Comparison of ENCODE assay signal across 21 mouse cellular contexts in genomic region chr4:81582546-81582945, GRCm38 (mm10).
A peak's percentile ranks its signal among the peaks of the same experiment; 100 is the strongest.
DNase-seq lines count a peak whose midpoint lies in the region; ATAC-seq lines count a peak whose summit lies in the region.
"Had no signal": no experiment of that assay in that cellular context is flagged by ENCODE, and none has a peak within 500 bp of the region (broad histone marks: within the 10 kb centered on the region; RNA-seq: fewer than 3 reads in every experiment).

No protein-coding gene starts in this region.

- no peak for ATAC-seq in forebrain, embryonic 12.5 days (ENCODE audit: low FRiP score)
- no peak for ATAC-seq in heart, embryonic 16.5 days (replicated peaks; ENCODE audit: extremely low read depth, insufficient read depth, low FRiP score)
- no peak for ATAC-seq in embryonic facial prominence, embryonic 12.5 days (ENCODE audit: insufficient number of reproducible peaks, insufficient read depth, low FRiP score, low TSS enrichment)
- ATAC-seq: hindbrain, embryonic 16.5 days; intestine, embryonic 16.5 days had no signal

- H3K9ac ChIP-seq in forebrain, embryonic 12.5 days = no peak overlapping the region
- H3K9ac ChIP-seq in heart, embryonic 16.5 days (ENCODE audit: low read length) = no peak overlapping the region
- H3K9ac ChIP-seq in embryonic facial prominence, embryonic 12.5 days = no peak overlapping the region
- H3K9ac ChIP-seq: limb, embryonic 13.5 days; liver, embryonic 15.5 days; stomach, embryonic 15.5 days had no signal

- no peak for DNase-seq in forebrain, embryonic 10.5 days (ENCODE audit: extremely low spot score, low spot score)
- no peak for DNase-seq in heart, adult 9 months (ENCODE audit: low spot score in 2 of 2)
- peak; percentile 25 for DNase-seq in 3T3-L1 (ENCODE audit: low read depth, low spot score)
- no peak for DNase-seq in ovary, adult 18-20 months (ENCODE audit: low spot score)
- DNase-seq: B cell, adult 2 months; cerebellum, adult 9-11 months; gastrocnemius, postnatal 10 days; kidney, postnatal 36 days; layer of hippocampus, adult 9-11 months; lung, postnatal 36 days; retina, postnatal 1 day had no signal

- H3K4me1 ChIP-seq in forebrain, embryonic 10.5 days = peaks cover 26% of the 10 kb centered on the region
- peaks cover 13% of the 10 kb centered on the region for H3K4me1 ChIP-seq in forebrain, embryonic 12.5 days
- H3K4me1 ChIP-seq in heart, embryonic 16.5 days (ENCODE audit: control insufficient read depth, insufficient read depth, low read length) = peaks cover 4% of the 10 kb centered on the region; the same call in 1 of the 2 replicates
- H3K4me1 ChIP-seq in embryonic facial prominence, embryonic 12.5 days = peaks cover 33% of the 10 kb centered on the region
- H3K4me1 ChIP-seq: liver, embryonic 15.5 days; stomach, embryonic 15.5 days had no signal

- no peaks in the 10 kb centered on the region for H3K9me3 ChIP-seq in forebrain, embryonic 10.5 days
- H3K9me3 ChIP-seq in forebrain, embryonic 12.5 days = no peaks in the 10 kb centered on the region
- no peaks in the 10 kb centered on the region for H3K9me3 ChIP-seq in heart, embryonic 16.5 days (replicated peaks; ENCODE audit: control insufficient read depth, low read length)
- H3K9me3 ChIP-seq in embryonic facial prominence, embryonic 12.5 days = no peaks in the 10 kb centered on the region
- H3K9me3 ChIP-seq: limb, embryonic 13.5 days; liver, embryonic 15.5 days; midbrain, embryonic 10.5 days; stomach, embryonic 15.5 days had no signal

- H3K27ac ChIP-seq in forebrain, embryonic 10.5 days = 0 out of 2 replicates have a peak overlapping the region, but pooled peaks have one; percentile 30
- no peak overlapping the region for H3K27ac ChIP-seq in forebrain, embryonic 12.5 days
- H3K27ac ChIP-seq in heart, embryonic 16.5 days (ENCODE audit: low read length) = peak overlapping the region; percentile 61; the same call in 1 of the 2 replicates
- peak overlapping the region; percentile 67; the same call in 1 of the 2 replicates for H3K27ac ChIP-seq in embryonic facial prominence, embryonic 12.5 days
- H3K27ac ChIP-seq: limb, embryonic 13.5 days; liver, embryonic 15.5 days; midbrain, embryonic 10.5 days; stomach, embryonic 15.5 days had no signal

- peaks cover 4% of the 10 kb centered on the region; the same call in 1 of the 2 replicates for H3K27me3 ChIP-seq in forebrain, embryonic 10.5 days (ENCODE audit: poor library complexity, severe bottlenecking)
- no peaks in the 10 kb centered on the region for H3K27me3 ChIP-seq in forebrain, embryonic 12.5 days
- no peaks in the 10 kb centered on the region for H3K27me3 ChIP-seq in heart, embryonic 16.5 days (ENCODE audit: control insufficient read depth, insufficient read depth, low read length)
- no peaks in the 10 kb centered on the region for H3K27me3 ChIP-seq in embryonic facial prominence, embryonic 12.5 days
- H3K27me3 ChIP-seq: limb, embryonic 13.5 days; liver, embryonic 15.5 days; stomach, embryonic 15.5 days had no signal

- H3K36me3 ChIP-seq in forebrain, embryonic 10.5 days (replicated peaks) = no peaks in the 10 kb centered on the region
- no peaks in the 10 kb centered on the region for H3K36me3 ChIP-seq in forebrain, embryonic 12.5 days (replicated peaks)
- no peaks in the 10 kb centered on the region for H3K36me3 ChIP-seq in heart, embryonic 16.5 days (ENCODE audit: control insufficient read depth, insufficient read depth)
- H3K36me3 ChIP-seq in embryonic facial prominence, embryonic 12.5 days = no peaks in the 10 kb centered on the region
- H3K36me3 ChIP-seq: limb, embryonic 13.5 days; liver, embryonic 15.5 days; midbrain, embryonic 10.5 days; stomach, embryonic 15.5 days had no signal

- WGBS in forebrain, embryonic 10.5 days = 57% methylated on average over 2 of the region's 2 CpGs
- 62% methylated on average over 2 of the region's 2 CpGs for WGBS in forebrain, embryonic 12.5 days
- 41% methylated on average over 2 of the region's 2 CpGs for WGBS in heart, embryonic 16.5 days
- 26% methylated on average over 2 of the region's 2 CpGs for WGBS in embryonic facial prominence, embryonic 12.5 days

- no peak overlapping the region for H3K4me2 ChIP-seq in forebrain, embryonic 12.5 days
- H3K4me2 ChIP-seq in heart, embryonic 16.5 days (ENCODE audit: low read depth, low read length) = no peak overlapping the region
- no peak overlapping the region for H3K4me2 ChIP-seq in embryonic facial prominence, embryonic 12.5 days (replicated peaks)
- H3K4me2 ChIP-seq: heart, embryonic 11.5 days; limb, embryonic 13.5 days; liver, embryonic 15.5 days; stomach, embryonic 15.5 days had no signal

- H3K4me3 ChIP-seq in forebrain, embryonic 10.5 days = no peak overlapping the region
- no peak overlapping the region for H3K4me3 ChIP-seq in forebrain, embryonic 12.5 days (replicated peaks)
- no peak overlapping the region for H3K4me3 ChIP-seq in heart, embryonic 16.5 days (ENCODE audit: low read length)
- no peak overlapping the region for H3K4me3 ChIP-seq in embryonic facial prominence, embryonic 12.5 days
- H3K4me3 ChIP-seq: limb, embryonic 13.5 days; liver, embryonic 15.5 days; midbrain, embryonic 10.5 days; stomach, embryonic 15.5 days had no signal
